Mouse (Mus musculus): ENCODE data around the gene Taf3. TPM values are rescaled to one million over a fixed set of nuclear protein-coding genes. Genes with fewer than 3 reads are reported as not detected.

Taf3 gene
- total RNA-seq, 4 experiments from 2014 or later, result 8.3 to 12.1 (median 10.0) TPM

- DNase-seq (ENCODE audit: low spot score in 2 of 2), result no peak
Measured at GRCm38 (mm10) chr2:9892541-9892940, 155.9 kb downstream of the Taf3 start.

- DNase-seq (ENCODE audit: low spot score in 2 of 2), result no peak
Measured at GRCm38 (mm10) chr2:9890906-9891305, 157.5 kb downstream of the Taf3 start.

GRCm38 (mm10) chr2:9890251-9890650 lies 158.1 kb downstream of the Taf3 start:
- DNase-seq (ENCODE audit: low spot score in 2 of 2), result no peak

GRCm38 (mm10) chr2:9889651-9890183 lies 158.7 kb downstream of the Taf3 start, which contains the start of gene Gata3:
Gene Gata3 (minus strand): TSS chr2:9890034.
- DNase-seq (ENCODE audit: low spot score in 2 of 2), result no peak

- no peak for DNase-seq (ENCODE audit: low spot score in 2 of 2)
Measured at GRCm38 (mm10) chr2:9888913-9889650, 159.3 kb downstream of the Taf3 start, which contains the start of gene 9230102O04Rik. Gene 9230102O04Rik (minus strand): TSS chr2:9889540.

- no peak for DNase-seq (ENCODE audit: low spot score in 2 of 2)
Measured at GRCm38 (mm10) chr2:9887636-9888035, 160.8 kb downstream of the Taf3 start.

GRCm38 (mm10) chr2:9886921-9887610 lies 161.3 kb downstream of the Taf3 start:
- DNase-seq (ENCODE audit: low spot score in 2 of 2), result no peak

GRCm38 (mm10) chr2:9886031-9886430 lies 162.4 kb downstream of the Taf3 start:
- no peak for DNase-seq (ENCODE audit: low spot score in 2 of 2)

GRCm38 (mm10) chr2:9885217-9885770 lies 163.1 kb downstream of the Taf3 start:
- no peak for DNase-seq (ENCODE audit: low spot score in 2 of 2)

- no peak for DNase-seq (ENCODE audit: low spot score in 2 of 2)
Measured at GRCm38 (mm10) chr2:9884533-9885216, 163.7 kb downstream of the Taf3 start.

- DNase-seq (ENCODE audit: low spot score in 2 of 2), result no peak
Measured at GRCm38 (mm10) chr2:9883803-9884532, 164.4 kb downstream of the Taf3 start.

- DNase-seq (ENCODE audit: low spot score in 2 of 2), result no peak
Measured at GRCm38 (mm10) chr2:9882926-9883802, 165.2 kb downstream of the Taf3 start.

GRCm38 (mm10) chr2:9882371-9882925 lies 165.9 kb downstream of the Taf3 start:
- DNase-seq (ENCODE audit: low spot score in 2 of 2), result no peak

GRCm38 (mm10) chr2:9881611-9882023 lies 166.8 kb downstream of the Taf3 start:
- no peak for DNase-seq (ENCODE audit: low spot score in 2 of 2)

GRCm38 (mm10) chr2:9881051-9881591 lies 167.3 kb downstream of the Taf3 start, which contains the start of gene 4930412O13Rik:
Gene 4930412O13Rik (plus strand): TSS chr2:9881252.
- no peak for DNase-seq (ENCODE audit: low spot score in 2 of 2)

GRCm38 (mm10) chr2:9880271-9880670 lies 168.1 kb downstream of the Taf3 start:
- DNase-seq (ENCODE audit: low spot score in 2 of 2), result no peak

GRCm38 (mm10) chr2:9879493-9879892 lies 168.9 kb downstream of the Taf3 start:
- peak; percentile 84 to 87 for DNase-seq (ENCODE audit: low spot score in 2 of 2)

- DNase-seq (ENCODE audit: low spot score in 2 of 2), result no peak
Measured at GRCm38 (mm10) chr2:9879092-9879491, 169.3 kb downstream of the Taf3 start.

- no peak for DNase-seq (ENCODE audit: low spot score in 2 of 2)
Measured at GRCm38 (mm10) chr2:9878564-9879081, 169.8 kb downstream of the Taf3 start.
